Mouse (Mus musculus): Measurements from ENCODE around the gene Ripor1. TPM values are rescaled to one million over a fixed set of nuclear protein-coding genes. Genes with fewer than 3 reads are reported as not detected.
"Not testable (repeated sequence)": the region's sequence is repeated elsewhere in the genome, so short reads cannot be mapped to it uniquely, and the experiment has no call there.

Gene Ripor1
- polyA plus RNA-seq, 1 experiment, result 47.6 TPM

GRCm38 (mm10) chr8:105594451-105595242 is 10.4 kb upstream of the Ripor1 start:
- Histone ChIP-seq H3K36me3 (ENCODE audit: control insufficient read depth, insufficient read depth) (no peaks in the 10 kb centered on the region), H3K27me3 (ENCODE audit: control insufficient read depth, insufficient read depth, insufficient read length) (no peaks in the 10 kb centered on the region), H3ac (ENCODE audit: control insufficient read depth, insufficient read length) (no peak overlapping the region), H3K4me3 (peak overlapping the region; percentile 40), H3K79me2 (ENCODE audit: control insufficient read depth, insufficient read depth) (no peaks in the 10 kb centered on the region), H3K4me2 (ENCODE audit: low read depth) (peak overlapping the region; percentile 91)
- TF ChIP-seq POLR2A (IDR thresholded peaks at IDR 0.05; ENCODE audit: insufficient read length, low read depth), result peak; percentile 8
- no peak for TF ChIP-seq TCF12 (IDR thresholded peaks at IDR 0.05; ENCODE audit: insufficient read depth, poor library complexity, severe bottlenecking)

- H3K27me3 ChIP-seq (ENCODE audit: control insufficient read depth, insufficient read depth, insufficient read length), result no peaks in the 10 kb centered on the region
- H3K4me2 ChIP-seq (ENCODE audit: low read depth), result peak overlapping the region; percentile 91
- peak overlapping the region; percentile 40 for H3K4me3 ChIP-seq
- no peaks in the 10 kb centered on the region for H3K79me2 ChIP-seq (ENCODE audit: control insufficient read depth, insufficient read depth)
- H3ac ChIP-seq (ENCODE audit: control insufficient read depth, insufficient read length), result no peak overlapping the region
- H3K36me3 ChIP-seq (ENCODE audit: control insufficient read depth, insufficient read depth), result no peaks in the 10 kb centered on the region
- TF ChIP-seq MYOD1 (IDR thresholded peaks at IDR 0.05; ENCODE audit: control insufficient read depth in 1 of 3, insufficient read length in 2 of 3, low read depth in 2 of 3) (peak in 1 of 3 experiments; percentile 36), TCF3 (IDR thresholded peaks at IDR 0.05; ENCODE audit: insufficient read length, low read depth) (no peak), MYOG (IDR thresholded peaks at IDR 0.05; ENCODE audit: control insufficient read depth in 1 of 3, insufficient read depth in 1 of 3, insufficient read length in 2 of 3, low read depth in 2 of 3) (peak in 1 of 3 experiments; percentile 42), USF1 (IDR thresholded peaks at IDR 0.05; ENCODE audit: low read depth) (no peak), TCF12 (IDR thresholded peaks at IDR 0.05; ENCODE audit: insufficient read depth, poor library complexity, severe bottlenecking) (no peak)
Observed at GRCm38 (mm10) chr8:105596362-105597034, 8.6 kb upstream of the Ripor1 start.

GRCm38 (mm10) chr8:105598777-105599176 is 6.3 kb upstream of the Ripor1 start:
- TF ChIP-seq MYOG (IDR thresholded peaks at IDR 0.05; ENCODE audit: control insufficient read depth in 1 of 3, insufficient read depth in 1 of 3, insufficient read length in 2 of 3, low read depth in 2 of 3), result no peak
- no peak for TF ChIP-seq POLR2A (IDR thresholded peaks at IDR 0.05; ENCODE audit: insufficient read length, low read depth)
- no peak for TF ChIP-seq SRF (IDR thresholded peaks at IDR 0.05; ENCODE audit: control insufficient read depth, insufficient read length, low read depth)
- TF ChIP-seq E2F4 (IDR thresholded peaks at IDR 0.05; ENCODE audit: insufficient read depth), result no peak
- no peak for TF ChIP-seq TCF12 (IDR thresholded peaks at IDR 0.05; ENCODE audit: insufficient read depth, poor library complexity, severe bottlenecking)
- no peak for TF ChIP-seq REST (IDR thresholded peaks at IDR 0.05; ENCODE audit: insufficient read depth, insufficient read length)
- TF ChIP-seq TCF3 (IDR thresholded peaks at IDR 0.05; ENCODE audit: insufficient read length, low read depth), result no peak
- TF ChIP-seq USF1 (IDR thresholded peaks at IDR 0.05; ENCODE audit: low read depth), result no peak
- TF ChIP-seq POLR2AphosphoS2 (IDR thresholded peaks at IDR 0.05; ENCODE audit: insufficient read length, low read depth), result no peak
- no peak for TF ChIP-seq MAX (IDR thresholded peaks at IDR 0.05; ENCODE audit: low read depth)
- TF ChIP-seq CEBPB (IDR thresholded peaks at IDR 0.05; ENCODE audit: insufficient read depth, poor library complexity, severe bottlenecking), result no peak
- no peak for TF ChIP-seq MYOD1 (IDR thresholded peaks at IDR 0.05; ENCODE audit: control insufficient read depth in 1 of 3, insufficient read length in 2 of 3, low read depth in 2 of 3)
- Histone ChIP-seq H3ac (ENCODE audit: control insufficient read depth, insufficient read length) (no peak overlapping the region), H3K79me2 (ENCODE audit: control insufficient read depth, insufficient read depth) (no peaks in the 10 kb centered on the region), H3K4me2 (ENCODE audit: low read depth) (no peak overlapping the region), H3K36me3 (ENCODE audit: control insufficient read depth, insufficient read depth) (no peaks in the 10 kb centered on the region), H3K27me3 (ENCODE audit: control insufficient read depth, insufficient read depth, insufficient read length) (no peaks in the 10 kb centered on the region), H3K4me3 (no peak overlapping the region)

DNA sequence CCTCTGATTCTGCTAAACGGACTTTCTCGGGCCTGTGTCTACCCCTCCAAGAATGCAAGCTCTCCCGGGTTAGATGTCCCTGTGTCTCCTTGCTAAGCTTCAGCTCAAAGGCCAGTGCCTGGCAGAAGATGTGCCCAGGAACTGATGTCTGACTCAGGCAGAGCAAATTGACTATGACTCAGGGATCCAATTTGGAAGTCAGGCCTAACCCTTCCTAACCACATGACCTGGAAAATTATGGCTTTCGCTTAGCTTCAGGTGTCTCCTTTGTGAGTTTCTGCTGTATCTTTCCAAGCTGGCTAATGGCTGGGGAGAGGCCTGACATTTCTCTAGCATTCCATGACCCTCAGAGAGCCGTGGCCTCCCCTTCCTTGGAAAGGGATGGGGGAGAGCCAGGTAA is 3.8 kb upstream of the Ripor1 start:
- TF ChIP-seq E2F4 (IDR thresholded peaks at IDR 0.05; ENCODE audit: insufficient read depth), result no peak
- peak; percentile 23 for TF ChIP-seq USF1 (IDR thresholded peaks at IDR 0.05; ENCODE audit: low read depth)
- no peak for TF ChIP-seq POLR2A (IDR thresholded peaks at IDR 0.05; ENCODE audit: insufficient read length, low read depth)
- no peaks in the 10 kb centered on the region for H3K79me2 ChIP-seq (ENCODE audit: control insufficient read depth, insufficient read depth)
- no peak overlapping the region for H3K4me3 ChIP-seq
- no peak overlapping the region for H3ac ChIP-seq (ENCODE audit: control insufficient read depth, insufficient read length)
- no peaks in the 10 kb centered on the region for H3K27me3 ChIP-seq (ENCODE audit: control insufficient read depth, insufficient read depth, insufficient read length)
- H3K36me3 ChIP-seq (ENCODE audit: control insufficient read depth, insufficient read depth), result no peaks in the 10 kb centered on the region
- H3K4me2 ChIP-seq (ENCODE audit: low read depth), result peak overlapping the region; percentile 12

- H3ac ChIP-seq (ENCODE audit: control insufficient read depth, insufficient read length); H3K4me2 ChIP-seq (ENCODE audit: low read depth); H3K27me3 ChIP-seq (ENCODE audit: control insufficient read depth, insufficient read depth, insufficient read length); H3K79me2 ChIP-seq (ENCODE audit: control insufficient read depth, insufficient read depth); H3K36me3 ChIP-seq (ENCODE audit: control insufficient read depth, insufficient read depth); H3K4me3 ChIP-seq: not testable (repeated sequence)
Observed at GRCm38 (mm10) chr8:105602540-105602939, 2.5 kb upstream of the Ripor1 start.
